In genomic region chr14:25609355-25609754, GRCm38 (mm10) we compare ENCODE assay signal across 8 mouse cellular contexts.
A peak's percentile ranks its signal among the peaks of the same experiment; 100 is the strongest.
DNase-seq lines count a peak whose midpoint lies in the region; ATAC-seq lines count a peak whose summit lies in the region.

No protein-coding gene starts in this region.

- peak overlapping the region; percentile 55 for H3K4me2 ChIP-seq in forebrain, embryonic 16.5 days (ENCODE audit: low read length)

- 0 out of 2 replicates have a peak overlapping the region, but pooled peaks have one; percentile 49 for H3K27ac ChIP-seq in heart, embryonic 10.5 days
- H3K27ac ChIP-seq in forebrain, embryonic 16.5 days (ENCODE audit: low read length) = 0 out of 2 replicates have a peak overlapping the region, but pooled peaks have one; percentile 9

- no peak overlapping the region for H3K4me3 ChIP-seq in heart, embryonic 10.5 days
- H3K4me3 ChIP-seq in forebrain, embryonic 16.5 days (replicated peaks; ENCODE audit: low read length) = peak overlapping the region; percentile 78
- H3K4me3 ChIP-seq in megakaryocyte, embryonic 14.5 days (replicated peaks) = peak overlapping the region; percentile 34

- ATAC-seq in forebrain, embryonic 16.5 days = no peak
- no peak for ATAC-seq in erythroblast, adult 5-6 weeks (replicated peaks; ENCODE audit: low FRiP score, poor library complexity, severe bottlenecking)

- H3K27me3 ChIP-seq in heart, embryonic 10.5 days (ENCODE audit: insufficient read depth, poor library complexity, severe bottlenecking) = no peaks in the 10 kb centered on the region
- no peaks in the 10 kb centered on the region for H3K27me3 ChIP-seq in forebrain, embryonic 16.5 days (replicated peaks; ENCODE audit: control insufficient read depth, insufficient read depth, low read length)
- H3K27me3 ChIP-seq in megakaryocyte, embryonic 14.5 days (replicated peaks) = peaks cover 8% of the 10 kb centered on the region

- intact Hi-C loops in heart, postnatal 10 days (cut with DNase I) = loop anchor here (5.0 kb wide), 1 partner anchor 83 kb away; the partner anchor contains the start of gene Ppif

- peaks cover 94% of the 10 kb centered on the region for H3K4me1 ChIP-seq in heart, embryonic 10.5 days
- peaks cover 70% of the 10 kb centered on the region for H3K4me1 ChIP-seq in forebrain, embryonic 16.5 days (replicated peaks; ENCODE audit: control insufficient read depth, insufficient read depth, low read length)
- H3K4me1 ChIP-seq in megakaryocyte, embryonic 14.5 days = peaks cover 93% of the 10 kb centered on the region

- 72% methylated on average over 7 of the region's 7 CpGs for WGBS in heart, embryonic 10.5 days
- 68% methylated on average over 7 of the region's 7 CpGs for WGBS in forebrain, embryonic 16.5 days

- H3K9me3 ChIP-seq in heart, embryonic 10.5 days = no peaks in the 10 kb centered on the region
- no peaks in the 10 kb centered on the region for H3K9me3 ChIP-seq in forebrain, embryonic 16.5 days (ENCODE audit: control insufficient read depth, low read length)
- no peaks in the 10 kb centered on the region for H3K9me3 ChIP-seq in megakaryocyte, embryonic 14.5 days

- no peak for DNase-seq in heart, embryonic 10.5 days (ENCODE audit: low spot score)
- DNase-seq in heart, postnatal 10 days = no peak
- DNase-seq in 416B (ENCODE audit: low read depth) = peak; percentile 86
- DNase-seq in thymus, postnatal 25 days = peak; percentile 65
- DNase-seq in testis, postnatal 10 days (ENCODE audit: low spot score) = no peak

- no peak overlapping the region; the same call in 1 of the 2 replicates for H3K9ac ChIP-seq in forebrain, embryonic 16.5 days (replicated peaks; ENCODE audit: low read depth, low read length)

- 0 out of 2 replicates have a peak, but pooled peaks cover 14% of the 10 kb centered on the region for H3K36me3 ChIP-seq in heart, embryonic 10.5 days
- H3K36me3 ChIP-seq in forebrain, embryonic 16.5 days (ENCODE audit: control insufficient read depth, insufficient read depth) = no peaks in the 10 kb centered on the region
- H3K36me3 ChIP-seq in megakaryocyte, embryonic 14.5 days (replicated peaks; ENCODE audit: low read length) = peaks cover 35% of the 10 kb centered on the region

Comparison
In these comparisons a context has a peak if more than half of its experiments do, and no peak if none do; other contexts are left out.
1. DNase-seq: peak in 416B (single experiment) and thymus, postnatal 25 days (single experiment); none in heart, embryonic 10.5 days (single experiment), heart, postnatal 10 days (0 of 2) and testis, postnatal 10 days (single experiment).